ENCODE assay signal across 8 mouse cellular contexts in genomic region chr3:88832388-88832787, GRCm38 (mm10). TPM values are rescaled to one million over a fixed set of nuclear protein-coding genes. Genes with fewer than 3 reads are reported as not detected.
DNase-seq lines count a peak whose midpoint lies in the region; ATAC-seq lines count a peak whose summit lies in the region.
"Not testable (repeated sequence)": the region's sequence is repeated elsewhere in the genome, so short reads cannot be mapped to it uniquely, and the experiment has no call there.

No protein-coding gene starts in this region.

- 2% methylated on average over 14 of the region's 14 CpGs for WGBS in heart, embryonic 10.5 days

- H3K4me1 ChIP-seq in heart, embryonic 10.5 days, result not testable (repeated sequence)

- DNase-seq in c-Kit-negative CD71-positive TER-119-positive erythroid progenitor cells, embryonic 14.5 days (ENCODE audit: low read depth, low spot score), result peak; percentile 49
- peak; percentile 2 for DNase-seq in fibroblast of lung, adult 2 months (ENCODE audit: low read depth)
- DNase-seq in heart, embryonic 10.5 days (ENCODE audit: low spot score), result peak; percentile 85
- peak; percentile 31 to 52 for DNase-seq in kidney, adult 8-10 months
- DNase-seq in left cerebral cortex, postnatal 36 days (ENCODE audit: low spot score in 2 of 2), result peak; percentile 80 to 81
- DNase-seq in right cerebral cortex, adult 2 months (ENCODE audit: low spot score in 2 of 2), result peak; percentile 70 to 82
- DNase-seq in urinary bladder, postnatal 14 days (ENCODE audit: low spot score), result peak; percentile 17

- H3K36me3 ChIP-seq in heart, embryonic 10.5 days, result not testable (repeated sequence)

- H3K9me3 ChIP-seq in heart, embryonic 10.5 days, result not testable (repeated sequence)

- ATAC-seq in megakaryocyte-erythroid progenitor cell, adult 5-6 weeks (replicated peaks; ENCODE audit: low FRiP score, low TSS enrichment, poor library complexity, severe bottlenecking), result peak; percentile 57

- H3K27me3 ChIP-seq in heart, embryonic 10.5 days (ENCODE audit: insufficient read depth, poor library complexity, severe bottlenecking), result not testable (repeated sequence)

- intact Hi-C loops in left cerebral cortex, postnatal 36 days (cut with DNase I), result not testable (repeated sequence)

- H3K27ac ChIP-seq in heart, embryonic 10.5 days, result not testable (repeated sequence)

- not testable (repeated sequence) for H3K4me3 ChIP-seq in heart, embryonic 10.5 days

RNA-seq across cellular contexts. Expression of gene Gon4l, which starts 2.6 kb away (rescaled TPM):
- polyA plus RNA-seq in heart, embryonic 10.5 days (2016; fragmentation: Nextera tagmentation; extraction: Ambion mirVana), result 11.4 and 13.7 TPM in 2 replicates
- total RNA-seq in left cerebral cortex, postnatal 36 days (2021), result 10 to 100 TPM; 42.4 to 47.2 TPM
- 42.4 and 51.3 TPM in 2 replicates for total RNA-seq in megakaryocyte-erythroid progenitor cell, adult 5-6 weeks (2014; fragmentation: Nextera tagmentation)
- 29.7 and 46.9 TPM in 2 replicates for total RNA-seq in megakaryocyte-erythroid progenitor cell, adult 5-6 weeks (2017)

RNA-seq across cellular contexts. Expression of gene Syt11, which starts 57.4 kb away (rescaled TPM):
- polyA plus RNA-seq in heart, embryonic 10.5 days (2016; fragmentation: Nextera tagmentation; extraction: Ambion mirVana), result 11.8 and 15.8 TPM in 2 replicates
- 100 to 1,000 TPM; 498 to 620 TPM for total RNA-seq in left cerebral cortex, postnatal 36 days (2021)
- 0.22 and 1.5 TPM in 2 replicates for total RNA-seq in megakaryocyte-erythroid progenitor cell, adult 5-6 weeks (2014; fragmentation: Nextera tagmentation)
- 0.19 and 1.1 TPM in 2 replicates for total RNA-seq in megakaryocyte-erythroid progenitor cell, adult 5-6 weeks (2017)

Comparison
In these comparisons a context has a peak if more than half of its experiments do, and no peak if none do; other contexts are left out.
1. DNase-seq: peak in every context shown above with its lines; median percentile 85 in heart, embryonic 10.5 days; 80 in left cerebral cortex, postnatal 36 days; 76 in right cerebral cortex, adult 2 months; 49 in c-Kit-negative CD71-positive TER-119-positive erythroid progenitor cells, embryonic 14.5 days; 42 in kidney, adult 8-10 months; 17 in urinary bladder, postnatal 14 days; 2 in fibroblast of lung, adult 2 months.
2. RNA of gene Syt11, which starts 57.4 kb away (total RNA-seq): 498 to 620 TPM in left cerebral cortex, postnatal 36 days; 0.19 to 1.5 TPM in megakaryocyte-erythroid progenitor cell, adult 5-6 weeks; every median in the first group is over 100 times any median in the second.